In genomic region chr10:93070121-93070898, GRCm38 (mm10) we compare ENCODE assay signal across 8 mouse cellular contexts. TPM values are rescaled to one million over a fixed set of nuclear protein-coding genes. Genes with fewer than 3 reads are reported as not detected.
DNase-seq lines count a peak whose midpoint lies in the region; ATAC-seq and TF ChIP-seq lines count a peak whose summit lies in the region.

No protein-coding gene starts in this region.

- DNase-seq in right cerebral cortex, adult 18-20 months: peak; percentile 72
- DNase-seq in right cerebral cortex, postnatal 25 days: no peak
- DNase-seq in adrenal gland, adult 18-20 months (ENCODE audit: low spot score in 2 of 2): peak; percentile 33 to 35
- peak; percentile 73 for DNase-seq in fibroblast of lung, adult 2 months (ENCODE audit: low read depth)
- DNase-seq in liver, postnatal 0 days: peak; percentile 89
- DNase-seq in spleen, adult 18-20 months: peak; percentile 69 to 71
- DNase-seq in Muller cell, postnatal 12 days (ENCODE audit: inconsistent ontology term): no peak

- no peaks in the 10 kb centered on the region for H3K36me3 ChIP-seq in liver, postnatal 0 days (replicated peaks; ENCODE audit: insufficient read depth, low read length)

- peak overlapping the region; percentile 54 for H3K4me2 ChIP-seq in liver, postnatal 0 days (ENCODE audit: low read depth, low read length)

- no peak overlapping the region for H3K4me3 ChIP-seq in liver, postnatal 0 days (ENCODE audit: low read depth, low read length)

- peak; percentile 88 for ATAC-seq in inflammation-experienced regulatory T-cells, adult 6 months
- ATAC-seq in liver, postnatal 0 days: peak; percentile 66

- peak; percentile 57 for TF ChIP-seq EP300 in liver, postnatal 0 days (IDR thresholded peaks at IDR 0.05; ENCODE audit: low read depth)

- peak; percentile 95 for TF ChIP-seq CTCF in liver, postnatal 0 days (IDR thresholded peaks at IDR 0.05; ENCODE audit: low read depth)

- no peaks in the 10 kb centered on the region for H3K27me3 ChIP-seq in liver, postnatal 0 days (ENCODE audit: insufficient read depth, low read length)

- H3K9me3 ChIP-seq in liver, postnatal 0 days (ENCODE audit: low read length): no peaks in the 10 kb centered on the region

- H3K4me1 ChIP-seq in liver, postnatal 0 days (ENCODE audit: insufficient read depth): peaks cover 28% of the 10 kb centered on the region

- WGBS in liver, postnatal 0 days (ENCODE audit: insufficient replicate concordance): 31% methylated on average over 9 of the region's 9 CpGs

- H3K9ac ChIP-seq in liver, postnatal 0 days (replicated peaks): no peak overlapping the region

- peak overlapping the region; percentile 88 for H3K27ac ChIP-seq in liver, postnatal 0 days (ENCODE audit: low read depth)

RNA-seq across cellular contexts. Expression of gene Cfap54, which starts 11.1 kb away (rescaled TPM):
- total RNA-seq in adrenal gland, adult 18-20 months (2021): 1 to 10 TPM; 6.2 to 8.4 TPM
- 1 to 10 TPM in 1 of 3 experiments, under 1 TPM in 2; 0.70 to 2.5 (median 0.93) TPM for polyA plus RNA-seq in inflammation-experienced regulatory T-cells, adult 6 months (2017; shearing (Covaris generic))
- 0.11 and 0.41 TPM in 2 replicates for polyA plus RNA-seq in liver, postnatal 0 days (2015; fragmentation: Nextera tagmentation; extraction: Ambion mirVana)

Comparison
In these comparisons a context has a peak if more than half of its experiments do, and no peak if none do; other contexts are left out.
1. DNase-seq: peak in right cerebral cortex, adult 18-20 months (single experiment), adrenal gland, adult 18-20 months (2 of 2), fibroblast of lung, adult 2 months (single experiment), liver, postnatal 0 days (single experiment) and spleen, adult 18-20 months (2 of 2); none in right cerebral cortex, postnatal 25 days (single experiment) and Muller cell, postnatal 12 days (single experiment).